Mouse (Mus musculus): ENCODE results near the gene Tmem40.

DNA sequence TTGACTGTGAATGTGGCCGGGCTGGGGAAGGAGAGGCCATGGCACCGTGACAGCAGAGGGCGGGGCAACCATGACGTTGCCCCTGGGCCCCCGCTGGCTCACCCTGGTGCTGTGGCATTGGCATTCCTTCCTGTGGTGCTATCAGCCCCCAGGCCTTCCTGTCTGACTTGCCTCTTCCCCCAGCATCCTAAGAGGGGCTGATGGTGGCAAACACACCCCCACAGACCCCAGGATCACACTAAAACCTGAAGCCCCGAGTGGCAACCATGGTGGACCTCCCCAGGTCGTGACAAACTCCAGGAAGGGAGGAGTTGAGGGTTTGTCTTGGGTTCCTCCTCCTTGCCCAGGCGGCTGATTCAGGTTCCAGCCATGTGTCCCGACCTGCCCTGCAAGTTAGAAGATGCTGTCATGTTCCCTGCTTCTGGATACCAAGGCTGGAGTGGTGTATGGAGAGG lies 3.2 kb downstream of the Tmem40 start:
- TF ChIP-seq CTCF (IDR thresholded peaks at IDR 0.05; ENCODE audit: low read depth, low read length) (no peak), POLR2A (IDR thresholded peaks at IDR 0.05; ENCODE audit: extremely low read depth, insufficient read depth, low read length) (no peak)
